Mouse (Mus musculus): ENCODE results near the gene Plekha6. TPM values are rescaled to one million over a fixed set of nuclear protein-coding genes. Genes with fewer than 3 reads are reported as not detected.

Gene Plekha6
- polyA plus RNA-seq, 1 experiment from 2014 or later: 17.4 TPM

- H3K4me3 ChIP-seq: no peak overlapping the region
- H3K9me3 ChIP-seq: no peaks in the 10 kb centered on the region
- peaks cover 43% of the 10 kb centered on the region for H3K27me3 ChIP-seq (ENCODE audit: insufficient read depth, poor library complexity, severe bottlenecking)
- peaks cover 52% of the 10 kb centered on the region for H3K4me1 ChIP-seq (replicated peaks)
- DNase-seq (ENCODE audit: low spot score): no peak
- 15% methylated on average over 2 of the region's 2 CpGs for WGBS
- 0 out of 2 replicates have a peak overlapping the region, but pooled peaks have one; percentile 12 for H3K27ac ChIP-seq
- no peaks in the 10 kb centered on the region for H3K36me3 ChIP-seq
These were observed 63.4 kb downstream of the Plekha6 start for GRCm38 (mm10) chr1:133227378-133227777.

DNA sequence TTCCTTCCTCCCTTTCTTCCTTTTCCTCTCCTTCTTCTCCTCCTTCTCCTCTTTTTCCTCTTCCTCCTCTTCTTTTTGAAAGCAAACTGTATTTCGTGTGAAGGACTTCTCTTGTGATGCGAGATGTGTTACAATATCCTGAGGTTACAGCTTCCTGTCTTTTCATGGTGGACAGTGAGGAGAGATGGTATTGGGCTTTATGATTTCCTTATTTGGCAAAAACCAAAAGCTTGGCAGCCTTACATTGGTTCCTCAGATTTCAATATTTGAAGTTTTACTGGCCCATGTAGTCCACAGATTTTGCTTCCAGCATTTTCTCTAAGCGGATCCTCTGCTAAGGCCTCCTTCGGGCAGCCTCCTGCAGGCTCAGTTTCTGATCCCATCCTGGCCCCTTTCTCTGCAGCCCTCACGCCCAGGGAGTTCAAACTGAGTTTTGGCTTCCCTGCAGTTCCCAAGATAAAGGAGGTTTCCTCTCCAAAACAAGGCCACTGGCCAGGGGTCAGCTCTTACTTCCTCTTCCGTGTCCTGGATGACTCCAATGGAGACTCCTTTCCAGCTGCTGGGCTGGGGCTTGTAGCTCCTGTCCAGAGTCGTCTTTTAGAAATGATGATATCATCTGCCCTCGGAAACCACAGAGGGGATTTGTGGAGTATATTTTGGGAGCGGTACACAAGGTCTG lies 64.9 kb downstream of the Plekha6 start:
- Histone ChIP-seq H3K27ac (no peak overlapping the region), H3K9me3 (no peaks in the 10 kb centered on the region), H3K4me3 (no peak overlapping the region), H3K36me3 (no peaks in the 10 kb centered on the region), H3K27me3 (ENCODE audit: insufficient read depth, poor library complexity, severe bottlenecking) (peaks cover 41% of the 10 kb centered on the region), H3K4me1 (replicated peaks) (peaks cover 43% of the 10 kb centered on the region)
- DNase-seq (ENCODE audit: low spot score): no peak
- WGBS: 43% methylated on average over 9 of the region's 9 CpGs

DNA sequence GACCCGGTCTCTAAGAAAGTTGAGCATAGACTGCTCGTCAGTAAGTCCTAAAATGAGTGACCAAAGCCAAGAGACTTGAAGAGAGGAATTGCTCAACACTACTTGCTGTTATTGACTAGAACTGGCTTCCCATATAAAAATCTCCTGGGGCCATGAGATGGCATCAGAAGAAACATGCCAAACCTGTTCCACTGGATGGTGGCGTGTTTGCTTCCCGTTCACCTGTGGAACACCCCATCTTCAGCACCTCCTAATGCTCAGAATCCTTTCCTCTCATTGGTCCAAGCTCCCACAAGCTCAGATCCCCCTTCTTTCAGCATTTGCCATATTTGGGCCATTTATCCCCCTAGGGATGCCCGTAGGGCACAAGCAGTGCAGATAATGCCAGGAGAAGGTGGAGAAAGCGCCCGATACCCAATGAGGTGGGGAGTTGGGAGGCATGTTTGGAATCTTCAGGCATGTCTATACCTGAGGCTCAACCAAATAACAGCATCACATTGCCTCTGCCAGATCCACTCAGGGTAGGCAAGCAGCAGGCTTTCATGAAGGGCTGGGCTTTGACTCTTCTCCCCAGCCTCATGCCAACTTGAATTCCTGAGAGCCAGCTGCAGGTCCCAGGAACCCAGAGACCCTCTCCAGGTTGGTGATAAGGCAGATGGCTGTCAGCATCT lies 67.6 kb downstream of the Plekha6 start:
- no peaks in the 10 kb centered on the region for H3K9me3 ChIP-seq
- H3K27ac ChIP-seq: no peak overlapping the region
- H3K36me3 ChIP-seq: no peaks in the 10 kb centered on the region
- no peak overlapping the region for H3K4me3 ChIP-seq
- DNase-seq (ENCODE audit: low spot score): no peak
- WGBS: 94% methylated on average over 7 of the region's 7 CpGs
- peaks cover 18% of the 10 kb centered on the region for H3K27me3 ChIP-seq (ENCODE audit: insufficient read depth, poor library complexity, severe bottlenecking)
- H3K4me1 ChIP-seq (replicated peaks): peaks cover 41% of the 10 kb centered on the region

GRCm38 (mm10) chr1:133235909-133236308 lies 71.9 kb downstream of the Plekha6 start:
- Histone ChIP-seq H3K27me3 (ENCODE audit: insufficient read depth, poor library complexity, severe bottlenecking) (0 out of 2 replicates have a peak, but pooled peaks cover 3% of the 10 kb centered on the region), H3K27ac (peak overlapping the region; percentile 50; the same call in 1 of the 2 replicates), H3K9me3 (no peaks in the 10 kb centered on the region), H3K36me3 (no peaks in the 10 kb centered on the region), H3K4me1 (replicated peaks) (peaks cover 60% of the 10 kb centered on the region), H3K4me3 (no peak overlapping the region)
- 41% methylated on average over 5 of the region's 5 CpGs for WGBS
- DNase-seq (ENCODE audit: low spot score): no peak

DNA sequence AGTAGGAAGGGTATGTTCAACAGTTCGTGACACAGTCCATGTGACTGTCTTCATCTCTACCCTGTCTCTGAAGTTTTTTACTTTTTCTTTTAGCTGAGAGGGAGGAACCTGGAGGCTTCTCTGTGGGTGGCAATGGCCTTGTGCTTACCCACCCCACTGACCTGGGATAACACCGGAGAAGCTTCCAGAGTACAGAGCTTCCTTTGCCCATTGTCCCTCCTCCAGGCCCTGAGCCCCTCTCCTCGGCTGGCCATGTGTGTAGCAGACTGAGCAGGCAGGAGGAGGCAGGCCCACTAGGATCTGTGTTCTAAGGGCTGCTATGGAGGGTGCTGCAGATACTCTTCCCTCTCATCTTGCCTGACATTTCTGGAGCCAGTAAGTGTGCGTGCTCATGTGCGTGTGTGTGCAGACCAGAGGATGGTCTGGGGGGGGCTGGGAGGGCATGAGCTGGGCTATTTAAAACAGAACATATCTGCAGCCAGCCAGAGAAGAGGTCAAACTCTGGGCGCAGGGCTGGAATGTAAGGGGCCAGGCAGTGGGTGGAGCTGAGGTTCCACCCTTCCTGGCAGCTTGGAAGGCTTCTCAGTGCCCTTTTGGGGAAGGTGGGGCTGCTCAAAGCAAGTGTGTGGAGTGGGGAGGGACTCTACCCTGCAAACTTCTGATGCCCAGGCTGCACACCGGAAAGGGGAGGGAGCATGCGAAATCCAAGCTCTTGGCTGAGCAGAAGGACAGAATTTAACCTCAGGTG lies 72.9 kb downstream of the Plekha6 start:
- Histone ChIP-seq H3K4me1 (replicated peaks) (peaks cover 64% of the 10 kb centered on the region), H3K36me3 (no peaks in the 10 kb centered on the region), H3K4me3 (no peak overlapping the region), H3K27ac (peak overlapping the region; percentile 81), H3K27me3 (ENCODE audit: insufficient read depth, poor library complexity, severe bottlenecking) (0 out of 2 replicates have a peak, but pooled peaks cover 3% of the 10 kb centered on the region), H3K9me3 (no peaks in the 10 kb centered on the region)
- DNase-seq (ENCODE audit: low spot score): peak; percentile 41
- 34% methylated on average over 8 of the region's 8 CpGs for WGBS

GRCm38 (mm10) chr1:133237670-133238069 lies 73.7 kb downstream of the Plekha6 start:
- WGBS: 42% methylated on average over 11 of the region's 11 CpGs

DNA sequence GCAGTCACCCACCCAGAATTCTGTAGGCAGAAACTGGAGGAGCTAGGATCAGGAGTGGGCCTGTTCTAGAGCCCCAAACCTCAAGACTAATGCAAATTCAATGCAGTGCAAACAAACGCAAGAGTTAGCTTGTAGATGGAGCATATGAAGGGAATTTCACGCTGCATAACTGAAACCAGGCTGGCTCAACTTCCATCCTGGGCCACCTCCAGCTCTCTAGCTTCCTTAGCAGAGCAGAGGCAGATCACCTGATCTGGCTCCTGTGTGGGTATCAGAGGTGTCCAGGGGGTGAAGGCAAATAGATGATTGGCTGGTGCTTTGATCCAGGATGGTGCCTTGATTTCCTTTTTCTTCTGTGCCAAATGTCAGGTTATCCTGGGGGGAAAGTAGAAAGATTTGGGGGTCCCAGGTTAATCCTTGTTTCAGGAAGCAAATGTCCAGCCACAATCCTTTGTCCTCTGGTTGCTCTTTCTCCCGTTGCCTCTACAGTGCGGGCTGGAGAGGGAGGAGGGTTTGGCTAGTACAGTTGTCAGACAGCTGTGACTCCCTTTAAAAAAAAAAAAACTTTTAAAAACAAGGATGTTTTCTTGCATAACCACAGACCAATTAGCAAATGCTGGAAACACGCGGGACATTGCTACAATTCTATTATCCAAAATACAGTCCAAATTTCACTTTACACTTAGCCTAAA lies 75.3 kb downstream of the Plekha6 start:
- no peak for DNase-seq (ENCODE audit: low spot score)
- H3K9me3 ChIP-seq: no peaks in the 10 kb centered on the region
- no peaks in the 10 kb centered on the region for H3K27me3 ChIP-seq (ENCODE audit: insufficient read depth, poor library complexity, severe bottlenecking)
- peak overlapping the region; percentile 37; the same call in 1 of the 2 replicates for H3K27ac ChIP-seq
- H3K4me1 ChIP-seq (replicated peaks): peaks cover 59% of the 10 kb centered on the region
- H3K36me3 ChIP-seq: no peaks in the 10 kb centered on the region
- H3K4me3 ChIP-seq: no peak overlapping the region
- 60% methylated on average over 6 of the region's 6 CpGs for WGBS

More at GRCm38 (mm10) chr1:133237670-133238069, 73.7 kb downstream of the Plekha6 start:
- H3K36me3 ChIP-seq: no peaks in the 10 kb centered on the region
- H3K4me3 ChIP-seq: no peak overlapping the region
- H3K27ac ChIP-seq: peak overlapping the region; percentile 81
- no peaks in the 10 kb centered on the region for H3K9me3 ChIP-seq
- peaks cover 64% of the 10 kb centered on the region for H3K4me1 ChIP-seq (replicated peaks)
- peak; percentile 52 for DNase-seq (ENCODE audit: low spot score)
- 0 out of 2 replicates have a peak, but pooled peaks cover 3% of the 10 kb centered on the region for H3K27me3 ChIP-seq (ENCODE audit: insufficient read depth, poor library complexity, severe bottlenecking)

- H3K9me3 ChIP-seq: no peaks in the 10 kb centered on the region
- DNase-seq (ENCODE audit: low spot score): no peak
- 58% methylated on average over 6 of the region's 6 CpGs for WGBS
- peak overlapping the region; percentile 19; the same call in 1 of the 2 replicates for H3K27ac ChIP-seq
- no peak overlapping the region for H3K4me3 ChIP-seq
- H3K36me3 ChIP-seq: no peaks in the 10 kb centered on the region
- H3K4me1 ChIP-seq (replicated peaks): peaks cover 64% of the 10 kb centered on the region
- H3K27me3 ChIP-seq (ENCODE audit: insufficient read depth, poor library complexity, severe bottlenecking): no peaks in the 10 kb centered on the region
These were observed 75.8 kb downstream of the Plekha6 start for GRCm38 (mm10) chr1:133239813-133240160.

DNA sequence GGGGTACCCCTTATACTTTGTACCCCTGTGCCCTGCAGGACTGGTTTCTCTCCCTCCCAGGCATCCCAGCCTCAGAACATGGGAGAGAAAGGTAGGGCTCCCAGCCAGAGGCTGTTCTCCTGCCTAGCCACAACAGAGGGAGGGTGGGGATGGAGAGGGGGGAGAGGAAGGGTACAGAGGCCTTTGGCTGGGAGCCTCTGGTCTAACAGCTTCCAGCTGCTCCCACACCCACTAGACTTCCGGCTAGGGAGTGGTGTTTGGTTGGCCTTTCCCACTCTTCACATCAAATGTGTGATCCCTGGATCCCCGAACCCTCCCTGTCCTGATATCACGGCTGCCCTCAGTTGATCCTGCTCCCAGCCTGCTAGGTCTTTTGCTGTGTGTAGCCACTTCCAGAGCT lies 76.9 kb downstream of the Plekha6 start:
- H3K4me1 ChIP-seq (replicated peaks): peaks cover 69% of the 10 kb centered on the region
- H3K27ac ChIP-seq: peak overlapping the region; percentile 56; the same call in 1 of the 2 replicates
- no peaks in the 10 kb centered on the region for H3K9me3 ChIP-seq
- H3K36me3 ChIP-seq: no peaks in the 10 kb centered on the region
- WGBS: 76% methylated on average over 3 of the region's 3 CpGs
- no peak for DNase-seq (ENCODE audit: low spot score)
- no peaks in the 10 kb centered on the region for H3K27me3 ChIP-seq (ENCODE audit: insufficient read depth, poor library complexity, severe bottlenecking)
- no peak overlapping the region for H3K4me3 ChIP-seq

GRCm38 (mm10) chr1:133244668-133245067 lies 80.7 kb downstream of the Plekha6 start:
- H3K9me3 ChIP-seq: no peaks in the 10 kb centered on the region
- H3K27me3 ChIP-seq (ENCODE audit: insufficient read depth, poor library complexity, severe bottlenecking): no peaks in the 10 kb centered on the region
- 0 out of 2 replicates have a peak overlapping the region, but pooled peaks have one; percentile 36 for H3K27ac ChIP-seq
- no peak overlapping the region for H3K4me3 ChIP-seq
- peaks cover 53% of the 10 kb centered on the region for H3K4me1 ChIP-seq (replicated peaks)
- WGBS: 77% methylated on average over 7 of the region's 7 CpGs
- no peak for DNase-seq (ENCODE audit: low spot score)
- H3K36me3 ChIP-seq: no peaks in the 10 kb centered on the region

DNA sequence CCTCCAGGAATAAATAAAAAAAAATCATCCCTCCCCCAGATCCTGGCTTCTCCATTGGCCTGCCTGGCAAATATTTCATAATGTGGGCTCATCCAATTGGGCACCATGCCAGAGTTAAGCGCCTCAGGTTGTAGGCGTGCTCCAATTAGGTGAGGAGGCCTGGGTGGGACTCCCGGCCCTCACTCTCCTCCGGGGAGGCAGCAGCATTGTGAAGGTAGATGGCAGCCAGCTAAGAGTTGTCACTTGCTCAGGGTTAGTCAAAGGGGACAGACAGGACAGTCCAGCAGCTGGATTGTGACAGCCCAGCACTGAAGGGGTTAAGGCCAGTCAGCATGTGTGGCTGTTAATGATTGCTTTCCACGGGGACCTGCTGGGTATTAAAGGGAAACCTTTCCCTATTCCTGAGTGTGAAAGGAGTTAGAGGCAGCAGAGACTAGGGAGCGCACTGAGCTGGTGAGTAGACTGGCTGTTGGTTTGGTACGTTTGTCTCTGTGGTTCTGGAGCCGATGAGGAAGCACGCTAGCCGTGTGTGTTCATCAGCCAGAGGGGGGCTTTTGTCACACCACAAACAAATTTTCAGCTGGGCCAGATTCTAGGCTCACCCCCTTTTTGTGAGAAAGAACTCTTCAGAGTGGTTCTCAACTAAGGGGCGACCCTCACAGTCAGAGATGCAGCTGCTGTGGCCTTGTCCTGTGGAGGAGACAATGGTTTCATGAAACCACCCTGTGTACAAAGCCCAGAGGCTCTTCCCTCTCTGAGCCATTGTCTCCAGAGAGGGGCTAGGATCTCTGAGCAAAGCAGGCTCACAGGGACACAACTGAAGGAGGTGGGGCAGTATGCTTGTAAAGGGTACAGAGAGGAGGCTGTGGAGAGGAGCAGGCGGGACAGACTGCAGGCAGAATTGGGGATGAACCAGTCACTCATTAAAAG lies 81.9 kb downstream of the Plekha6 start:
- Histone ChIP-seq H3K27ac (peak overlapping the region; percentile 89), H3K27me3 (ENCODE audit: insufficient read depth, poor library complexity, severe bottlenecking) (no peaks in the 10 kb centered on the region)
- 20% methylated on average over 12 of the region's 12 CpGs for WGBS

More for the DNA sequence above, 81.9 kb downstream of the Plekha6 start:
- Histone ChIP-seq H3K9me3 (no peaks in the 10 kb centered on the region), H3K4me1 (replicated peaks) (peaks cover 44% of the 10 kb centered on the region), H3K4me3 (peak overlapping the region; percentile 41), H3K36me3 (no peaks in the 10 kb centered on the region)
- DNase-seq (ENCODE audit: low spot score): peak; percentile 51

Data from hindbrain, embryonic 10.5 days (tissue).